Mouse (Mus musculus) gastrocnemius, postnatal 14 days (tissue): ENCODE measurements around the gene Rad51b. TPM values are rescaled to one million over a fixed set of nuclear protein-coding genes. Genes with fewer than 3 reads are reported as not detected.

Experiments
- DNase-seq: peaks from one replicate; pipeline ENCODE4 v3.0.0; 2021; ENCODE audit warnings: mixed read lengths
- intact Hi-C: fragments of 180-260 bp; cut with DNase I; formaldehyde crosslinking; loops from one replicate; pipeline ENCODE4 v1.15.1; 2025; ENCODE audit warnings: low total_unique reads
- total RNA-seq, 2 experiments: library from RNA; stranded (reverse); gene quantifications; 2 replicates each; pipeline ENCODE4 v1.2.3; 2021

Rad51b gene
- total RNA-seq, 2 experiments from 2014 or later = 0.80 to 0.92 TPM

- DNase-seq = no peak
- intact Hi-C loops = loop anchor here (5.0 kb wide), 1 partner anchor 518 kb away; no protein-coding TSS in a partner anchor
These were observed 321.9 kb downstream of the Rad51b start for GRCm38 (mm10) chr12:79619009-79619408.

GRCm38 (mm10) chr12:79620693-79621092, 323.6 kb downstream of the Rad51b start:
- DNase-seq = no peak
- intact Hi-C loops = no loop called here

GRCm38 (mm10) chr12:79623308-79623707, 326.2 kb downstream of the Rad51b start:
- intact Hi-C loops = no loop called here
- DNase-seq = no peak

GRCm38 (mm10) chr12:79625699-79626554, 328.8 kb downstream of the Rad51b start:
- intact Hi-C loops = no loop called here
- DNase-seq = no peak

GRCm38 (mm10) chr12:79626555-79627080, 329.5 kb downstream of the Rad51b start:
- intact Hi-C loops = no loop called here
- no peak for DNase-seq

GRCm38 (mm10) chr12:79627351-79628120, 330.5 kb downstream of the Rad51b start:
- DNase-seq = no peak
- intact Hi-C loops = no loop called here

GRCm38 (mm10) chr12:79628121-79628774, 331.2 kb downstream of the Rad51b start:
- no peak for DNase-seq
- intact Hi-C loops = no loop called here

- DNase-seq = no peak
- intact Hi-C loops = no loop called here
These were observed 333.1 kb downstream of the Rad51b start for GRCm38 (mm10) chr12:79629945-79630850.

GRCm38 (mm10) chr12:79633458-79634106, 336.5 kb downstream of the Rad51b start:
- intact Hi-C loops = no loop called here
- DNase-seq = no peak

GRCm38 (mm10) chr12:79641570-79642285, 344.6 kb downstream of the Rad51b start:
- DNase-seq = peak; percentile 35
- intact Hi-C loops = no loop called here

GRCm38 (mm10) chr12:79642715-79643114, 345.6 kb downstream of the Rad51b start:
- intact Hi-C loops = no loop called here

GRCm38 (mm10) chr12:79645656-79646055, 348.6 kb downstream of the Rad51b start:
- DNase-seq = no peak
- intact Hi-C loops = no loop called here

More at GRCm38 (mm10) chr12:79642715-79643114, 345.6 kb downstream of the Rad51b start:
- no peak for DNase-seq

- intact Hi-C loops = no loop called here
- no peak for DNase-seq
These were observed 349.6 kb downstream of the Rad51b start for GRCm38 (mm10) chr12:79646646-79647164.

GRCm38 (mm10) chr12:79647382-79647781, 350.3 kb downstream of the Rad51b start:
- intact Hi-C loops = no loop called here
- DNase-seq = no peak

- DNase-seq = no peak
- intact Hi-C loops = no loop called here
These were observed 350.9 kb downstream of the Rad51b start for GRCm38 (mm10) chr12:79647976-79648375.

GRCm38 (mm10) chr12:79648812-79649700, 352.0 kb downstream of the Rad51b start:
- intact Hi-C loops = no loop called here
- DNase-seq = no peak
